Mouse (Mus musculus) embryo, embryonic 9.5 days (tissue): ENCODE results near the gene Nup98.

ENCODE experiments used
- DNase-seq: peaks from one replicate; pipeline ENCODE4 v3.0.0-alpha.2; 2017; ENCODE audit errors: extremely low spot score

Gene Nup98

DNA sequence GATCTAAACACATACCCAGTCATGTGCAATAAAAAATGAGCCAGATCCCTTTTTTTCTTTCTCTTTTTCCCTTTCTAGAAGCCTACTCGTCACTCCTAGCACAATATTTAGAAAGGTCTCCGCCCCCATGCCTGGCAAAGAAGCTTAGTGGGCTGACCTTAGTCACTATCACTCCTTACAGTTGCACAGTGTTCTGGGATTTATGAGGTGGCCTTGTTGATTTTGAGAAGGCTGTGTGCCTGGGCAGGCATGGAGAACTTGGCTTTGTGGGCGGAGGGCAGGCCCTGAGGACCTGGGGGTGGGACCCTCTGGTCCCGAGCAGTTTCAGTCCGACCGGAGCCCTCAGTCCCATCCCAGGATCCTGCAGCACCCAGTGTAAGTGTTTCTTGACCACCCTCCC, 19.8 kb upstream of the Nup98 start:
- no peak for DNase-seq

DNA sequence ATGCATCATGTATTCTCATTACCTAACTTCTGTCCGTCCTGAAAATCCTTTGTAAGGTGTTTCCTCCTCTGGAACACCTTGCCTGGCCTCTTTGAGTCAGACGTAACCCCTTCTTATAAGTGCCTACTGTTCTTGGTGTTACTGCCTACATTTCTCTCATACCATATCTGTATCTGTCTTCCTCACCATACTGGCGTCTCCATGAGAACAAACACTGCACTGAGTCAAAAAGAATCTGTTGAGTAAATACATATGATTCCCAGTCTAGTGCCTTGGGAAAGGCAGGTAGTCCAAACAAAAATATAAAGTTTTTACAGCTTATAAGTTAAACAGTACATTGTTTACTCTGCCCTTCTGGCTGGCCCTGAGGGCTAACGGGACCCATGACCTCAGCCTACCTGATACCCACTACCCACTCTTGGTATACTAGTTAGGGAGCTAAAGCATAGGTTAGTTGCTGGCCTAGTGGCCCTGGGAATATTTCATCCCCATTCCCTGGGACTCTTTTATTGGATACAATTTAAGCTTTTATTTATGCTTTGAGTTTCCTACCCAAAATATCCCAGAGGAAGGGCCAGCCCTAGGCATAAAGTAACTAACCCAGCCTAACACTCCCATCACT, 18.2 kb upstream of the Nup98 start:
- no peak for DNase-seq

DNA sequence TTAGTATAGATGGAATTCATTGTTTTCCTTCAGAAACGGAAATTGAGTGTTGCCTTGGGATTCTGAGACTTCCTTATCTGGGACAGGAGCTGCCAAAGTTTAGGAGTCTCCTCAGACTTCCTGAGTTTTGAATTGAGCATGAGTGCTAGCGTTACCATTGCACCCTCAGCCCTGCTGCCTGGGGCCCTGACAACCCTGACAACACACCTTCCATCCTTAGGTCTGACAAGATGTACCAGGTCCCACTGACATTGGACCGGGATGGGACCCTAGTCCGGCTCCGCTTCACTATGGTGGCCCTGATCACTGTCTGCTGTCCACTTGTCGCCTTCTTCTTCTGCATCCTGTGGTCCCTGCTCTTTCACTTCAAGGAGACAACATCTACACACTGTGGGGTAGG, 16.1 kb upstream of the Nup98 start:
- DNase-seq = no peak

DNA sequence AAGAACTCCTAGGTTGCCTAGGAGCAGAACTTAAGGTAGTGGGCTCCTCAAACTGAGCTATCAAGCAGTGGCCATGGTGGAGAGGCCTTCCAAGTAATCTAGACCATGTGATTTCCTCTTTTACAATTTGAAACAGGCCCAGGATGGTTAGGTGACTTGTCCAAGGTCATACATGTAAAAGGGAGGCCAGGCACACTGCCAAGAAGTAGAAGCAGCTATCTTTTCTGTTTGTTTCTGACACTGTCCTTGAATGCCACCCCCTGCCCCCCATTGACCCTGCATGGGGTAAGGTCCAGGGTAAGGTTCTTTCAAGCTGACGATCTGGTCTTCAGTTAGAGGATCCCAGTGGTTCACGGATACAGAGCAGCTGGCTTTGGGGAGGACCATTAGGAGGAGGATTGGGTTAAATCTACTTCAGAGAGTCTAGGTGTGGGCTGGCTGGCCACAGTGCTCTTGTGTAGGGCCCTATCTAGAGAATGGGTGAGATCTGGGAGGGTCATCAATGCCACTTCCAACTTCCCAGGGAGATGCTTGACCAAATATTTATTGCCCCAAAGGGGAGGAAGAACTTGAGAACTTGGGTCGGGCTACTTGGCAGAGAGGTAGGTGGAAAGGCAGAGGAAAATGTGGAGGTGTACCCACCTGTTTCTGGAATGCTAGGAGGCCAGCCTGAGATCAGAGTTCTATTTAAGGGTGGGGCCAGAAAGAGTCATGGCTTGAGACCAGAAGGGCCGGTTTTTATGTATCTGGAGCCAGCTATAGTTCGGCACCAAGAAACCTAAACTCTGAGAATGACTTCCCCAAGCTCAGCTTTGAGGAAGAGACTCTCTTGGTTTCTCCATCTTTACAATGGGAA, 14.1 kb upstream of the Nup98 start:
- DNase-seq = no peak

DNA sequence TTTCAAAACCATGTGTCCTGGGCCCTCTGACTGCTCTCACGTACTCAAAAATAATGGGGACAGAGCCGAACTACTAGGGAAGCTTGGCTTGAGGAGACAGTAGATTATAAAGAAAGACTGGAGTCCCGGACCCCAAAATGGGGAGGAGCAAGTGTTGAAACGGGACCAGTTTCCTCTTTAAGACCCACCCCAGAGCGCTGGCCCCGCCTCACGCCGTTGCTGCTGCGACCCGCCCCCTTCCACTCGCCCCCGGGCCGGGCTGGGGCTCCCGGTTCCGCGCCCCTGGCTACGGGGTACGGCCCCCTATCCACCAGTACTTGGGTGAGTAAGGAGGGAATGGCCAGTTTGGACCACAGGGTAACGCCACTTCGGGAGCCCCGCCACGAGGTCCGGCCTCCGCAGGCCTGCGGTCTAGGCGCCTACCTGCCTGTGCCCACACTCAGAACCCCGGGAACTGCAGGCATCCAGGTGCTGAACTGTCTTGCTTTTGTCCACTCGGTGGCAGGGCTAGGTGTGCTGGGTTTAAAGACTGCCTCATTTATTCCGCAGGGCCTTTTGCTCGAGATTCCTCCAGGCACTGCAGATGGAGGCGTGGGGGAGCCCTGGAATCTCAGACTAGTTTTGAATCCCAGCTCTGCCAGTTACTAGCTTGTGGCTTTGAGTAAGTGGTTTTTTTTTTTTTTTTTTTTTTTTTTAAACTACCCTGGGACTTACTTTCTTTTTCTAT, 13.0 kb upstream of the Nup98 start:
- DNase-seq = peak; percentile 77

DNA sequence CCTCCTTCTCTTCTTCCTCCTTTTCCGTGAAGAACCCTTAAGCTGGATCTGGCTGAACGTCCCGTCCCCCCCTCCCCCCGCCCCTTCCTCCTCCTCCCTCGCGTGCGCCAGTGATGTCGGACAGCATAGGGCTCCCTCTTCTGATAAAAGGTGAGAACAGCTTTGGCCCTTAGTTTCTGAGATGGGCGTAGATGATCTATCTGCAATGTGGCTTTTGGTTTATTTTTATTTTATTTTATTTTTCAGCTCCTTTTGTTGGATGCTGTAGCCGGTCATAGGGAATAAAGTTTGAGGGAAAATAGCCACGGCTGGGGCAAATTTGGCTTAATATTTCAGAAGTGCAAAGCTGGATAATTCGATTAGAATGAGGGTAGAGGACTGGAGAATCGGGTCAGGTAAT, 12.4 kb upstream of the Nup98 start:
- peak; percentile 75 for DNase-seq

DNA sequence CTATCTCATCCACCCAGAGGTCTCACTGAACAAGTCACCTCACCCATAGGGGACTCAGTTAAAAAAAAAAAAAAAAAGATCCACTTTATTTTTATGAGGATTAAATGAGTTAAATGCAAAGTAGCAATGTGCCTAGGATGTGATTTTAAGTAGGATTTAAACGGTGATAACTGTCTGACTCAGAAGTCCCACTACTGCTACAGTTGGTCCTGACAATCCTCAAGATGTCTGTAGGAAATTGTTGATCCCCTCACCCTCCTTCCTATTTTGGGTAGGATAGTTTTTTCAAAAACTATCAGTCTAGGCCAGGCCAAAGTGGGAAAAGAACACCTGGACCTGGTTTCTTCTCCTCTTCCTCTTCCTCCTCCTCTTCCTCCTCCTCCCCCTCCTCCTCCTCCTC, 11.9 kb upstream of the Nup98 start:
- DNase-seq = no peak

DNA sequence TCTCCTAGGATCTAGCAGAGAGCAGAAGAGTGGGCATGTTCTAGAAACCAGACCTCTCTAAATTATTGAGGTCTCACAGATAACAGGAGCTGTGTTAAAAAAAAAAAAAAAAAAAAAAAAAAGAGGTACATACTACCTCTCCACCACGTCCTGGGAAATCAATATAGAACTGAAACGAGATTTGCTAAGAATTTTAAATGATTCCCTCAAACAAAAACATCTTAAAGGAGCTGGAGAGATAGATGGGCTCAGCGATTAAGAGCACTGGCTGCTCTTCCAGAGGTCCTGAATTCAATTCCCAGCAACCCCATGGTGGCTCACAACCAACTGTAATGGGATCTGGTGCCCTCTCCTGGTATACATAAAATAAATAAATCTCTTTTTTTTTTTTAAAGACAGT, 1.1 kb upstream of the Nup98 start:
- no peak for DNase-seq

DNA sequence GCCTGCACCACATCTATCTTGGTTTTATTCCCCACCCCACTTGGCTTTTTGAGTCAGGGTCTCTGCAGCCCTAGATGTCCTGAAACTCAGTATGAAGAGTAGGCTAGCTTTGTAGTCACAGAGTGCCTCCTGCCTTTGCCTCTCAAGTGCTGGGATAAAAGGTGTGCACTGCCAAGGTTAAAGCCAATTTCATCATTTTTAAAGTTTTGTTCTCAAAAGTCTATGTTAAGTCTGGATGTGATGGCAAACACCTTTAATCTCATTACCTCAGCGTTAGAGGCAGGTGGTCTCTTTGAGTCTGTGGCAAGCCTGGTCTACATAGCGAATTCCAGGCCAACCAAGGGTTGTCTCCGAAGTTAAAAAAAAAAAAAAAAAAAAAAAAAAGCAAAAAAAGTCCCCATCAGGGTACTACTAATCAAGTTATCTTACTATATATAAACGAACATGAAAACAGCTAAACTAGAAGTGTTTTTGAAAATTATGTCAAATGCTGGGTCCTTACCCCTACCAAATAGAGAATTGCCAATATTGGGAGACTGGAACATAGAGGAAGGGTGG, 1.1 kb downstream of the Nup98 start:
- no peak for DNase-seq

DNA sequence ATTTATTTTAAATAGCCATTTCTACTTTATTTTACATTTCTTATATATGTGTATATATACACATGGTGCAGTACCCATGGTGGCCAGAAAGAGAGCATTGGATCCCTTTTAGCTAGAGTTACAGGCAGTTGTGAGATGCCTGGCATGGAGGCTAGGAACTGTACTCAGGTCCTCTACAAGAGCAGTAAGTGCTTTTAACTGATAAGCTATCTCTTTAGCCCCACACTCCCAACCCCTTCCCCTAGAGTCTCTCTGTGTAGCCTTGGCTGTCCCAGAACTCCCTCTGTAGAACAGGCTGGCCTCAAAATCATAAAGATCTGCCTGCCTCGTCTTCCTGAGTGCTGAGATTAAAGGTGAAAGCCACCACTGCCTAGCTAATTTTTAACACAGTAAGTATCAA, 4.3 kb downstream of the Nup98 start:
- no peak for DNase-seq

DNA sequence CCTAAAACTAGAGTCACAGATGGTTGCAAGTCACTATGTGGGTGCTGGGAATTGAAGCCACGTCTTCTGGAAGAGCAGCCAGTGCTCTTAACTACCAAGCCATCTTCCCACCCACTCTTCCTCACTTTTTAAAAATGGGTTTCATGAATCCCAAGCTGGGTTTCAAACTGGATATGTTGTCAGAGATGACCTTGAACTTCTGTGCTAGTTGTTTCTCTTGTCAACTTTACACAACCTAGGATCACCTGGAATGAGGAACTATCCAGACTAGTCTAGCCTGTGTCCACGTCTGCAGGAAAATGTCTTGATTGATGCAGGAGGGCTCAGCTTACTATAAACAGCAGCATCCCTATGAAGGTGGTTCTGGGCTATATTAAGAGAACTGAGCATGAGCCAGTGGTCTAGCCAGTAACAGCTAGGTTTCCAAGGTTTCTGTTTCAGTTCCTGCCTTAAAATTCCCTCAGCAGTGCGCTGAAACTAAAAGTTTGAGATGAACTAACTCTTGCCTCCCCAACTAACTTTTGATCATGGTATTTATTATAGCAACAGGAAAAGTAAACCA, 5.6 kb downstream of the Nup98 start:
- no peak for DNase-seq

DNA sequence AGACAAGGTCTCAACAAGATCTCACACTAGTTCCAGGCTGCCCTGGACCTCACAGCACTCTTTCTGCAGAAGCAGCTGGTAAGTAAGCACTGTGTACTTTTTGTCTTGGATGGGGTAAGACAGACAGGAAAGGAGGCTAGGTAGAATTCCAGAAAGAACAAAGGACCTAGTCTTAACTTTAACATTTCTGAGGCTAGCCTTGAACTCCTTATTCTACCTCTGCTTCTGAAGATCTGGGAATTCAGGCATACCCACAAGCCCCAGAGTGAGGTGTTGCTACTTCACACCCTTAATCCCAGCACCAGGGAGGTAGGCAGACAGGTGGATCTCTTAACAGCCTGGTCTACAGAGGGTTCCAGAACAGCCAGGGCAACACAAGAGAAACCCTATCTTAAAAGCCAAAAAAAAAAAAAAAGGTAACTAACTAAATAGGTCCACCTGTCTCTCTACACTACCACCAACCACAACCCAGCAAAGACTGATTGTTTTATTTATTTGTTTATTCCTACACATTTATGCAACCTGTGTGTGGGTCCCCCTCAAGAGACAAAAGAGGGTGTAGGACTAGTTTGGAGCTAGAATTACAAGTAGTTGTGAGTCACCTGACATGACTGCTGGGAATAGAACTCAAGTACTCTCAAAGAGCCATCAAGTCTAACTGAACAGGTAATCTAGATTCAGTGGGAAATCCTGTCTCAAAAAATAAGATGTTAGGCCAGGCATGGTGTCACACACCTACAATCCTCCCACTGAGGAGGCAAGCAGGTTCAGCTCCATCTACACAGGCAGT, 8.8 kb downstream of the Nup98 start:
- no peak for DNase-seq

DNA sequence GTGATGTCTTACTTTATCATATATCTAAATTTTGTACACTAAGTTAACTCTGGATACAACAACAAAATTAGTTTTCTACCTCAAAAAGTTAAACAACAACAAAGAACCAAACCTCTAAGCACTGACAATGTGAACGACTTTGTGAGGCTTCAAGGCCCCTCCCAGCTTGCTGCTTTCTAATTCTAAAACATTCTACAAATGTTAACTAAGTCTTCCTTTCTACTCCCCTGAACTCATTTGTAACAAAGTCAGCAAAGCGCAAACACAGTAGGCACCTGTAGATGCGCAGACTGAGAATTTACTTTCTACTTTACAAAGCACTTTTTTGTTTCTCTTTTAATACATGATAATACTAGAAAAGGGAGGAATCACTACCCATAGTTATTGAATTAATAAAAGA, 9.4 kb downstream of the Nup98 start:
- DNase-seq = no peak

DNA sequence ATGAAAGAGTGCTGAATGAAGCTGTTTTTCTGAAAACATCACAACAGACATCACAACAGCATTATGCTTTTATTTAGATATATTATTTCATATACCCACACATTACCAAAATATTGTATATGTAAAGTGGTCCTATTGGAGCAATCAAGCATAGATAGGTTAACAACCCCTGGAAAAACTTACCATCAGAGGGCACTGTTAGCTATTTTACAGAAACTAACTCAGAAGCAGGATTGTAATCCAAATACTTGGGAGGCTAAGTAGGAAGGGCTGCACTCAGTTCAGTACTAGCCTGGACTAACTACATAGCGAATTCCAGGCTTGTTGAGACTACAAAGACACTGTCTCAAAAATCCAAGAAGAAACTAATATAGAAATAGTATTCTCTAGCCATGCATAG, 17.6 kb downstream of the Nup98 start:
- no peak for DNase-seq

DNA sequence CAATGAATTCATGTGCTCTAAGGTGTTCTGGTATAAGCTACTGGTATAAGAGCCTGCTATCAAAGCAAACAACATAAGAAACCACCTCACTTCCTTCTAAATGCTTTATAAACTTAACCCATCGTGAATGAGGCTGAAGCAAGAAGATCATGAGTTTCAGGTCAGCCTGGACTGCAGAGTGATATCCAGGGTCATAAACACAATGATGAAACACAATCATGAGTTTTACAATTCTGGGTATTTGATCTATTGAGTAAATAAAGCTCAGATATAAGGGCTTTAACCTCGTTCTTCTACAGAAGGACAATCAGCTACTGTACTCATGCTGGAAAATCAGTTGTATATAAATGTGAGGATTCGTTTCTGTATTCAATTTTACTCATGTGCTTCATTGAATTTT, 26.1 kb downstream of the Nup98 start:
- no peak for DNase-seq

DNA sequence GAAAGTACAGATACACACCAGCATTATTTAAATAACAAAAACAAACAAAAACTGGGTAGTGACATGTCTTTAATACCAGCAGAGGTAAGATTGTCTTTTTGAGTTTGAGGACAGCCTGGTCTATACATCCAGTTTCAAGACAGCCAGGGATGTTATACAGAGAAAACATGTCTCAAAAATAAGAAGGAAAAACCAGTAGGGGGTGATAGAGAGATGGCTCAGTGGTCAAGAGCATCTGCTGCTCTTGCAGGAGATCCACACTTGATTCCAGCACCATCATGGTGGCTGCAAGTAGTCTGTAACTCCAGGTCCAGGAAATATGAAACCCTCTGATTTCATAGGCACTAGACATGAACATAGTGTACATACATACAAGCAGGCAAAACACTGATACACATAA, 39.7 kb downstream of the Nup98 start:
- DNase-seq = no peak

DNA sequence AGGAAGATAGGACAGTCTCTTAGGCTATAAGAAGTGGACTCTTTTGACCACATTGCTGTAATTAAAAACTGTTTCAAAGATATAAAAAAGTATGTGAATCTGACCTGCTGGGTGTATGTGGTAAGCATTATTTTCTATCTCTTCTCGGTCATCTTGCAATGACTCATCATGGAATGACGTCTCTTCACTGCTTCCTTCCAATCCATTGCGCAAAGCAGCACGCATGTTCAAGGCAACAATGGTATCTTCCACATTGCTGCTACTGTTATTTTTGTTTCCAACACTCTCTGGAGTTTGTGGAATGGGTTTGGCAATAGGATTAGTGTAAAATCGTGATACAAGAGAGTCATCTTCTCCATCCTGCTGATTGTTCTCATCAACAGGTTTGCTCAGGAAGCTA, 56.3 kb downstream of the Nup98 start:
- DNase-seq = no peak

DNA sequence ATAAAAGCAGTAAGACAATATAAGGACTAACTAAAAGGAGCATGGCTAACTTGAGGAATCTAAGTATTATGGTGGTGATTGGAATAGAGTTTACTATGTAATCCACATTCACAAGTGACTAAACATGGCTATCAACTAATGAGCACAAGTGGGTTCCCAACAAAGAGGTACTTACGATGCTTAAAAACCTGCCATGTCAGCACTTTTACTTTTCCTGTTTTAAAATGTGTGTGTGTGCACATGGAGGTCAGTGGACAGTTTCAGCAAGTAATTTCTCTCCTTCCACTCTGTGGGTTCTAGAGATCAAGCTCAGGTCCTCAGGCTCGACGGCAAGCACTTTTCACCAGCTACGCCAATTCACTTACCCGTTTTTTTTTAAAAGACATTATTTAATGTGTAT, 72.1 kb downstream of the Nup98 start:
- no peak for DNase-seq

DNA sequence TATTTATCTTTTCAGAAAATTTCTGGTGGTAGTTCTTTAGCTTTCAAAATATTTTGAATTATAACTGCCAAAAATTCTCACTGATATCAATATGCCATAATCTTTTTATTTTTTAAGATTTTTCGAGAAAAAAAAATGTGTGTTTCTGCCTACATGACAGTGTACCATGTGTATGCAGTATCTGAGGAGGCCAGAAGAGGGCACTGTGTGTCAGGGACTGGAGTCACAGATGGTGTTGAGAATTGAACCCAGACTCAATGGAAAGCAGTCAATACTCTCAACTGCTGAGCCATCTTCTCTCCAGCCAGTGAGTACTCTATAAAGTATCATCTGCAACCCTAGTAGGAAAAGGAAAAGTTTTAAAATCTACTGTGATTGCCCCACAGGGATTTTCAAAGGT, 72.5 kb downstream of the Nup98 start:
- DNase-seq = peak; percentile 34

DNA sequence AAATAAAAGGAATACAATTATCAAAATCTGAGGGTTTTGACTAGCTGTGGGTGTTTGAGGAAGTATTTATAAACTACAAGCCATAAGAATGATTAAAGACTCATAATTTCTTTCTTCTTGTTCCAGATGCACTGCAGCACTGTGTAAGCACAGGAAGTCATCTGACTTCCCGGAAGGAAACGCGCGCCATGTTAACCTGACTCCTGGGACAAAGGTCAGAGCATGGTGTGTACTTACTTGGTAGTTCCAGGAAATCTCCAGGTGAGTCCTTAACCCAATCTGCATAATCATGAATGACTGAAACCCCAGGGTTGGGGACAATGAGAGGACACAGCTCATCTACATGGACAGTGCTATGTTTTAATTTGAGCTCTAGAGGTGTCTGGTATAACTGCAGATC, 77.6 kb downstream of the Nup98 start:
- no peak for DNase-seq

DNA sequence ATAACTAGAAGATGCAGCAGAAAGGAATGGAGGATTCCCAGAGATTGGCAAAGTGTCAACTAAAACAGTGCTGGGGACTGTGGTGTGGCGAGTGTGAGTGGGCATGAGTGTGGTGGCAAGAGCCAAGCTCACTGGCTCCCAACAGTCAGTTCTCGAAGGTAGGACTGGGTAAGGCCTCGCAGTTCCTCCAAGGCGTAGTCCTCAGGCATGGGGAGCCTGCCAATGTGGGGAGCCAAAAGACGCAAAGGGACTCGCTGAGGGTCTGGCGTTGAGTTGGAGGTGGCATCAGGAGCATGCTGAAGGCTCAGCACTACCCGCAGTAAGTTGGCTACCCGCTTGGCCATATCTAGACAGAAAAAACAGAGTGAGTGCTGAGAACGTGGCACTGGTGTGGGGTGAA, 89.7 kb downstream of the Nup98 start:
- DNase-seq = no peak

DNA sequence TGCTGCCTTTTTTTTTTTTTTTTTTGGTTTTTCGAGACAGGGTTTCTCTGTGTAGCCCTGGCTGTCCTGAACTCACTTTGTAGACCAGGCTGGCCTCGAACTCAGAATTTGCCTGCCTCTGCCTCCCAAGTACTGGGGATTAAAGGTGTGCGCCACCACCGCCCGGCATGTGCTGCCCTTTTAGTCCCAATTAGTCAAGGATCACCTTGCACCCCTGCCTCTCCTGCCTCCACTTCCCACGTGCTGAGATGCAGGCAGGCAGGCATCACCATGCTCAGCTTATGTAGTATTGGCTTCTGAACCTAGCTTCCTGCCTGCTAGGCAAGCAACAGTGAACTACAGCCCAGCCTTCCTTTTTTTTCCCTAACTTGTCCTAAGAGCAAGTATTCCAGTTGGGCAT, 92.6 kb downstream of the Nup98 start:
- no peak for DNase-seq
